Mouse (Mus musculus): ENCODE data around the gene Atoh8. TPM values are rescaled to one million over a fixed set of nuclear protein-coding genes. Genes with fewer than 3 reads are reported as not detected.
A peak's percentile ranks its signal among the peaks of the same experiment; 100 is the strongest.

Atoh8 gene
- polyA plus RNA-seq, 1 experiment from 2014 or later, result 7.5 TPM

- Histone ChIP-seq H3K27ac (no peak overlapping the region), H3K4me2 (no peak overlapping the region), H3K9ac (no peak overlapping the region), H3K36me3 (replicated peaks) (no peaks in the 10 kb centered on the region), H3K27me3 (no peaks in the 10 kb centered on the region), H3K4me1 (no peaks in the 10 kb centered on the region), H3K4me3 (replicated peaks) (no peak overlapping the region), H3K9me3 (no peaks in the 10 kb centered on the region)
- WGBS, result 85% methylated on average over 5 of the region's 5 CpGs
- ATAC-seq (ENCODE audit: low FRiP score), result no peak
Measured at GRCm38 (mm10) chr6:72270258-72270657, 34.9 kb upstream of the Atoh8 start.

GRCm38 (mm10) chr6:72268149-72268847 lies 32.9 kb upstream of the Atoh8 start:
- Histone ChIP-seq H3K4me3 (replicated peaks) (no peak overlapping the region), H3K4me2 (no peak overlapping the region), H3K4me1 (no peaks in the 10 kb centered on the region), H3K36me3 (replicated peaks) (no peaks in the 10 kb centered on the region), H3K9ac (no peak overlapping the region), H3K27ac (no peak overlapping the region), H3K27me3 (peaks cover 5% of the 10 kb centered on the region; the same call in 1 of the 2 replicates), H3K9me3 (no peaks in the 10 kb centered on the region)
- WGBS, result 73% methylated on average over 9 of the region's 9 CpGs
- no peak for ATAC-seq (ENCODE audit: low FRiP score)

GRCm38 (mm10) chr6:72265664-72266063 lies 30.3 kb upstream of the Atoh8 start:
- Histone ChIP-seq H3K4me1 (no peaks in the 10 kb centered on the region), H3K27ac (no peak overlapping the region), H3K9me3 (no peaks in the 10 kb centered on the region), H3K27me3 (peaks cover 5% of the 10 kb centered on the region; the same call in 1 of the 2 replicates), H3K4me3 (replicated peaks) (no peak overlapping the region), H3K4me2 (no peak overlapping the region), H3K36me3 (replicated peaks) (no peaks in the 10 kb centered on the region), H3K9ac (no peak overlapping the region)
- ATAC-seq (ENCODE audit: low FRiP score), result no peak
- 79% methylated on average over 6 of the region's 6 CpGs for WGBS

- Histone ChIP-seq H3K27ac (no peak overlapping the region), H3K9me3 (no peaks in the 10 kb centered on the region), H3K36me3 (replicated peaks) (no peaks in the 10 kb centered on the region), H3K9ac (no peak overlapping the region), H3K4me2 (no peak overlapping the region), H3K4me1 (no peaks in the 10 kb centered on the region), H3K27me3 (peaks cover 17% of the 10 kb centered on the region), H3K4me3 (replicated peaks) (no peak overlapping the region)
- WGBS, result 71% methylated on average over 5 of the region's 5 CpGs
- ATAC-seq (ENCODE audit: low FRiP score), result no peak
Measured at GRCm38 (mm10) chr6:72263679-72264265, 28.4 kb upstream of the Atoh8 start.

- H3K4me1 ChIP-seq, result no peaks in the 10 kb centered on the region
- H3K27me3 ChIP-seq, result peaks cover 17% of the 10 kb centered on the region
- no peak overlapping the region for H3K27ac ChIP-seq
- no peak overlapping the region for H3K9ac ChIP-seq
- no peak overlapping the region for H3K4me3 ChIP-seq (replicated peaks)
- WGBS, result 77% methylated on average over 12 of the region's 12 CpGs
- H3K4me2 ChIP-seq, result no peak overlapping the region
- H3K9me3 ChIP-seq, result no peaks in the 10 kb centered on the region
- ATAC-seq (ENCODE audit: low FRiP score), result no peak; the same call in 1 of the 2 replicates
- H3K36me3 ChIP-seq (replicated peaks), result no peaks in the 10 kb centered on the region
Measured at GRCm38 (mm10) chr6:72261683-72262320, 26.4 kb upstream of the Atoh8 start.

GRCm38 (mm10) chr6:72260981-72261682 lies 25.8 kb upstream of the Atoh8 start:
- peak; percentile 91 for ATAC-seq (ENCODE audit: low FRiP score)
- no peak overlapping the region for H3K9ac ChIP-seq
- H3K36me3 ChIP-seq (replicated peaks), result no peaks in the 10 kb centered on the region
- no peaks in the 10 kb centered on the region for H3K9me3 ChIP-seq
- H3K27ac ChIP-seq, result no peak overlapping the region
- H3K27me3 ChIP-seq, result peaks cover 17% of the 10 kb centered on the region
- H3K4me3 ChIP-seq (replicated peaks), result no peak overlapping the region
- no peak overlapping the region for H3K4me2 ChIP-seq
- H3K4me1 ChIP-seq, result no peaks in the 10 kb centered on the region
- WGBS, result 32% methylated on average over 19 of the region's 19 CpGs

- Histone ChIP-seq H3K9ac (no peak overlapping the region), H3K4me3 (replicated peaks) (no peak overlapping the region), H3K27me3 (peaks cover 13% of the 10 kb centered on the region; the same call in 1 of the 2 replicates), H3K36me3 (replicated peaks) (no peaks in the 10 kb centered on the region), H3K9me3 (no peaks in the 10 kb centered on the region), H3K4me1 (peaks cover 4% of the 10 kb centered on the region; the same call in 1 of the 2 replicates), H3K4me2 (no peak overlapping the region), H3K27ac (no peak overlapping the region)
- WGBS, result 73% methylated on average over 7 of the region's 7 CpGs
- no peak for ATAC-seq (ENCODE audit: low FRiP score)
Measured at GRCm38 (mm10) chr6:72259474-72259873, 24.1 kb upstream of the Atoh8 start.

- WGBS, result 76% methylated on average over 6 of the region's 6 CpGs
- H3K4me3 ChIP-seq (replicated peaks), result no peak overlapping the region
- ATAC-seq (ENCODE audit: low FRiP score), result no peak
- H3K4me1 ChIP-seq, result peaks cover 9% of the 10 kb centered on the region; the same call in 1 of the 2 replicates
- H3K36me3 ChIP-seq (replicated peaks), result no peaks in the 10 kb centered on the region
- H3K27me3 ChIP-seq, result peaks cover 9% of the 10 kb centered on the region; the same call in 1 of the 2 replicates
- H3K9me3 ChIP-seq, result no peaks in the 10 kb centered on the region
- H3K27ac ChIP-seq, result no peak overlapping the region
- H3K9ac ChIP-seq, result no peak overlapping the region
- no peak overlapping the region for H3K4me2 ChIP-seq
Measured at GRCm38 (mm10) chr6:72255294-72255693, 19.9 kb upstream of the Atoh8 start.

- Histone ChIP-seq H3K27me3 (peaks cover 2% of the 10 kb centered on the region; the same call in 1 of the 2 replicates), H3K4me1 (peaks cover 9% of the 10 kb centered on the region; the same call in 1 of the 2 replicates), H3K9me3 (no peaks in the 10 kb centered on the region), H3K9ac (no peak overlapping the region), H3K36me3 (replicated peaks) (no peaks in the 10 kb centered on the region), H3K4me2 (no peak overlapping the region), H3K27ac (no peak overlapping the region), H3K4me3 (replicated peaks) (no peak overlapping the region)
- ATAC-seq (ENCODE audit: low FRiP score), result peak; percentile 64; the same call in 1 of the 2 replicates
- 61% methylated on average over 10 of the region's 10 CpGs for WGBS
Measured at GRCm38 (mm10) chr6:72254588-72255075, 19.3 kb upstream of the Atoh8 start.

- Histone ChIP-seq H3K36me3 (replicated peaks) (no peaks in the 10 kb centered on the region), H3K9ac (no peak overlapping the region), H3K9me3 (no peaks in the 10 kb centered on the region), H3K4me1 (peaks cover 9% of the 10 kb centered on the region; the same call in 1 of the 2 replicates), H3K4me3 (replicated peaks) (no peak overlapping the region), H3K27me3 (no peaks in the 10 kb centered on the region), H3K4me2 (no peak overlapping the region), H3K27ac (no peak overlapping the region)
- 0 out of 2 replicates have a peak, but pooled peaks have one; percentile 36 for ATAC-seq (ENCODE audit: low FRiP score)
- WGBS, result 85% methylated on average over 4 of the region's 4 CpGs
Measured at GRCm38 (mm10) chr6:72253911-72254587, 18.7 kb upstream of the Atoh8 start.

- no peaks in the 10 kb centered on the region for H3K9me3 ChIP-seq
- no peaks in the 10 kb centered on the region for H3K27me3 ChIP-seq
- H3K36me3 ChIP-seq (replicated peaks), result no peaks in the 10 kb centered on the region
- H3K4me3 ChIP-seq (replicated peaks), result no peak overlapping the region
- no peak overlapping the region for H3K4me2 ChIP-seq
- no peak overlapping the region for H3K9ac ChIP-seq
- H3K27ac ChIP-seq, result no peak overlapping the region
- ATAC-seq (ENCODE audit: low FRiP score), result no peak
- peaks cover 9% of the 10 kb centered on the region; the same call in 1 of the 2 replicates for H3K4me1 ChIP-seq
- 81% methylated on average over 4 of the region's 4 CpGs for WGBS
Measured at GRCm38 (mm10) chr6:72253168-72253567, 17.8 kb upstream of the Atoh8 start.

All from forebrain, embryonic 12.5 days (tissue).